Mouse (Mus musculus) ES-E14 (cell line): ENCODE results near the gene Slco6c1.

Experiments
- HCFC1 ChIP-seq: IDR thresholded peaks from 2 replicates; pipeline ENCODE4 v1.6.1; 2012; ENCODE audit warnings: low read length, inconsistent platforms, borderline replicate concordance; ENCODE audit not compliant: insufficient read depth
- MAFK ChIP-seq: IDR thresholded peaks from 2 replicates; pipeline ENCODE4 v1.6.1; 2014; ENCODE audit warnings: mild to moderate bottlenecking, low read depth, low read length, inconsistent platforms; ENCODE audit not compliant: insufficient read depth
- ZC3H11A ChIP-seq: IDR thresholded peaks from 2 replicates; pipeline ENCODE4 v1.6.1; 2012; ENCODE audit warnings: low read depth, mild to moderate bottlenecking, inconsistent platforms, low read length, borderline replicate concordance
- ZNF384 ChIP-seq: IDR thresholded peaks from 2 replicates; pipeline ENCODE4 v1.6.1; 2012; ENCODE audit warnings: low read depth, low read length, inconsistent platforms

DNA sequence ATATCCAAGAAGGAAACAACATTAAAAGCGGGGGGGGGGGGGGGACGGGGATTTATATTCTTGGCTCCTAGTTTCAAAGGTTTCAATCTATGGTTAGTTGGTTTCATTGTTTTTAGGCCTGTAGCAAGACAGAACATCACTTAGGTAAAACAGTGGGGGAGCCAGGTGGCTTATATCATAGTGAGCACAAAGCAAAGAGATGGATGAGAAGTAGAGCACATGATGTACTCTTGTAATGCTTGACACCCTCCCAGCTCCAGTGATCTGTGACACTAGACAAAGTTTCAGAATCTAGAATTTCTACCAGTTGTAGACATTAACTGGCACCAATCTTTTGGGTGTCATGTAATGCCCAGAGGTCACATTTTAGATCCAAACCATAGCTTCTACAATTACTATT is 106.7 kb downstream of the Slco6c1 start:
- TF ChIP-seq ZNF384 (no peak), MAFK (no peak), HCFC1 (no peak), ZC3H11A (no peak)
